Mouse (Mus musculus) liver, adult 2 months (tissue): ENCODE results near the gene Snd1. TPM values are rescaled to one million over a fixed set of nuclear protein-coding genes. Genes with fewer than 3 reads are reported as not detected.

Source experiments
- DNase-seq: peaks from one replicate; pipeline ENCODE4 v3.0.0-alpha.2; 2011; ENCODE audit warnings: low read depth, low spot score; ENCODE audit errors: extremely low read depth
- H3K27ac ChIP-seq: fragments of 200-500 bp; replicated peaks from 2 replicates; pipeline ENCODE4 v1.5.1; 2012; ENCODE audit warnings: low read depth, mild to moderate bottlenecking, control low read depth, inconsistent platforms, low read length; ENCODE audit not compliant: insufficient read depth
- H3K27me3 ChIP-seq: fragments of 200-500 bp; 2 replicates; pipeline ENCODE4 v1.6.1; 2012; ENCODE audit warnings: mild to moderate bottlenecking, moderate library complexity, low read length, inconsistent platforms; ENCODE audit not compliant: control insufficient read depth, insufficient read depth
- H3K36me3 ChIP-seq: fragments of 200-500 bp; 2 replicates; pipeline ENCODE4 v1.6.1; 2012; ENCODE audit warnings: low read length, inconsistent platforms; ENCODE audit not compliant: control insufficient read depth, insufficient read depth
- H3K4me1 ChIP-seq: fragments of 200-500 bp; 2 replicates; pipeline ENCODE4 v1.6.1; 2011; ENCODE audit warnings: low read length; ENCODE audit not compliant: control insufficient read depth, insufficient read depth
- H3K4me3 ChIP-seq: fragments of 200-500 bp; 2 replicates; pipeline ENCODE4 v1.5.1; 2011; ENCODE audit warnings: low read depth, mild to moderate bottlenecking, control low read depth, low read length, moderate library complexity; ENCODE audit not compliant: insufficient read depth
- H3K79me2 ChIP-seq: fragments of 200-500 bp; 2 replicates; pipeline ENCODE4 v1.6.1; 2012; ENCODE audit warnings: inconsistent platforms, mild to moderate bottlenecking, low read length, moderate library complexity; ENCODE audit not compliant: control insufficient read depth, insufficient read depth
- H3K9ac ChIP-seq: fragments of 200-500 bp; 2 replicates; pipeline ENCODE4 v1.6.1; 2012; ENCODE audit warnings: low read depth, mild to moderate bottlenecking, control low read depth, inconsistent platforms, low read length
- CTCF ChIP-seq: fragments of 200-500 bp; IDR thresholded peaks from 2 replicates; pipeline ENCODE4 v1.5.1; 2011; ENCODE audit warnings: low read depth, low read length, control low read depth
- POLR2A ChIP-seq: fragments of 200-500 bp; IDR thresholded peaks from 2 replicates; pipeline ENCODE4 v1.6.1; 2011; ENCODE audit warnings: low read length, control low read depth; ENCODE audit not compliant: insufficient read depth; ENCODE audit errors: extremely low read depth
- WGBS: fragments of 180-500 bp; shearing (Covaris S2); methylation state at CpG from one replicate; pipeline ENCODE4 v1.1.7; 2018; 5-methylcytosine and 5-hydroxymethylcytosine counted together
- polyA plus RNA-seq: library from polyadenylated mRNA; depleted of rRNA; stranded (reverse); fragments of >200 nt; gene quantifications from 2 replicates; pipeline ENCODE4 v1.2.3, GENCODE M21; 2012
- total RNA-seq: library from RNA; depleted of rRNA; stranded (reverse); fragments of >200 nt; gene quantifications from 2 replicates; pipeline ENCODE4 v1.2.3, GENCODE M21; 2014

Gene Snd1
- total and polyA plus RNA-seq, 2 experiments, result 64.2 to 88.6 TPM

GRCm38 (mm10) chr6:28865112-28865511, 390.2 kb downstream of the Snd1 start:
- H3K9ac ChIP-seq, result no peak overlapping the region
- H3K36me3 ChIP-seq, result no peaks in the 10 kb centered on the region
- no peaks in the 10 kb centered on the region for H3K27me3 ChIP-seq
- 96% methylated on average over 10 of the region's 10 CpGs for WGBS
- no peak overlapping the region for H3K27ac ChIP-seq
- H3K4me3 ChIP-seq, result no peak overlapping the region
- no peak for TF ChIP-seq POLR2A
- no peak for TF ChIP-seq CTCF
- H3K4me1 ChIP-seq, result no peaks in the 10 kb centered on the region
- no peak for DNase-seq
- no peaks in the 10 kb centered on the region for H3K79me2 ChIP-seq

- 97% methylated on average over 3 of the region's 3 CpGs for WGBS
- Histone ChIP-seq H3K27me3 (no peaks in the 10 kb centered on the region), H3K4me1 (no peaks in the 10 kb centered on the region), H3K4me3 (no peak overlapping the region), H3K36me3 (no peaks in the 10 kb centered on the region), H3K27ac (no peak overlapping the region), H3K9ac (no peak overlapping the region), H3K79me2 (no peaks in the 10 kb centered on the region)
- DNase-seq, result no peak
- TF ChIP-seq CTCF (no peak), POLR2A (no peak)
These were observed 391.3 kb downstream of the Snd1 start for GRCm38 (mm10) chr6:28866206-28866605.

- Histone ChIP-seq H3K9ac (no peak overlapping the region), H3K79me2 (no peaks in the 10 kb centered on the region), H3K36me3 (no peaks in the 10 kb centered on the region), H3K4me1 (no peaks in the 10 kb centered on the region), H3K27ac (no peak overlapping the region), H3K27me3 (no peaks in the 10 kb centered on the region), H3K4me3 (no peak overlapping the region)
- DNase-seq, result no peak
- 71% methylated on average over 2 of the region's 2 CpGs for WGBS
- TF ChIP-seq CTCF (no peak), POLR2A (no peak)
These were observed 392.7 kb downstream of the Snd1 start for GRCm38 (mm10) chr6:28867516-28868251.

GRCm38 (mm10) chr6:28871725-28872420, 396.9 kb downstream of the Snd1 start:
- 85% methylated on average over 5 of the region's 5 CpGs for WGBS
- H3K27ac ChIP-seq, result no peak overlapping the region
- no peaks in the 10 kb centered on the region for H3K4me1 ChIP-seq
- no peak overlapping the region for H3K9ac ChIP-seq
- no peaks in the 10 kb centered on the region for H3K79me2 ChIP-seq
- H3K4me3 ChIP-seq, result no peak overlapping the region
- no peaks in the 10 kb centered on the region for H3K27me3 ChIP-seq
- TF ChIP-seq POLR2A, result no peak
- TF ChIP-seq CTCF, result no peak
- DNase-seq, result no peak
- H3K36me3 ChIP-seq, result no peaks in the 10 kb centered on the region; the same call in 1 of the 2 replicates

GRCm38 (mm10) chr6:28872421-28872795, 397.5 kb downstream of the Snd1 start:
- no peak for DNase-seq
- WGBS, result 95% methylated on average over 3 of the region's 3 CpGs
- Histone ChIP-seq H3K4me1 (no peaks in the 10 kb centered on the region), H3K27me3 (no peaks in the 10 kb centered on the region), H3K79me2 (no peaks in the 10 kb centered on the region), H3K4me3 (no peak overlapping the region), H3K36me3 (no peaks in the 10 kb centered on the region; the same call in 1 of the 2 replicates), H3K27ac (no peak overlapping the region), H3K9ac (no peak overlapping the region)
- TF ChIP-seq CTCF (no peak), POLR2A (no peak)

GRCm38 (mm10) chr6:28874053-28874452, 399.1 kb downstream of the Snd1 start:
- no peaks in the 10 kb centered on the region for H3K27me3 ChIP-seq
- no peak for TF ChIP-seq CTCF
- no peak for TF ChIP-seq POLR2A
- no peaks in the 10 kb centered on the region for H3K79me2 ChIP-seq
- no peak overlapping the region for H3K27ac ChIP-seq
- 91% methylated on average over 11 of the region's 11 CpGs for WGBS
- no peaks in the 10 kb centered on the region; the same call in 1 of the 2 replicates for H3K36me3 ChIP-seq
- no peak overlapping the region for H3K9ac ChIP-seq
- no peak for DNase-seq
- no peak overlapping the region for H3K4me3 ChIP-seq
- H3K4me1 ChIP-seq, result no peaks in the 10 kb centered on the region
